Mouse (Mus musculus): ENCODE measurements around the gene Fam83e. TPM values are rescaled to one million over a fixed set of nuclear protein-coding genes. Genes with fewer than 3 reads are reported as not detected.
A peak's percentile ranks its signal among the peaks of the same experiment; 100 is the strongest.

Gene Fam83e
- polyA plus RNA-seq, 1 experiment from 2014 or later: 1.1 TPM

DNA sequence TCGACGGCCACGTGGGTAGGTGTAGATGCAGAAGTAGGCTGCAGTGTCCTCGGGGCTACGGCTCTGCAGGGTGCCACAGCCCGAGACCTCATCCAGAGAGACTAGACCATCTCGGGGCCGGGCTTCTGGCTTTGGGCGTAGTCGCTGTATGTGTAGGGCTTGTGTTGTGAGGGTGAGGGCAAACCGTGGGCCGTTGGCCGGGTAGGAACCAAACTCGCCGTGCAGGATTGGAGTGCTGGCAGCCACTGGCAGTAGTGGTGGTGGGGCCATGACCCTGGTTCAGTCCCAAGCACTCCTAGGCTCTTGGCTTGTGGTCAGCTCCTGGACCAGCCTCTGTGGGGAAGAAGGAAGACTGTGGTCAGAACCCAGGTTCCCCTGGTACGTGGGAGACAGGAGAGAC lies 7.6 kb upstream of the Fam83e start:
- 92% methylated on average over 16 of the region's 16 CpGs for WGBS
- no peak overlapping the region for H3K4me2 ChIP-seq (ENCODE audit: low read length)
- H3K27me3 ChIP-seq (replicated peaks; ENCODE audit: control insufficient read depth, insufficient read depth, low read length): no peaks in the 10 kb centered on the region
- H3K9me3 ChIP-seq (ENCODE audit: control insufficient read depth, low read length): no peaks in the 10 kb centered on the region
- no peak for ATAC-seq
- H3K36me3 ChIP-seq (ENCODE audit: control insufficient read depth, insufficient read depth): peaks cover 29% of the 10 kb centered on the region
- no peak overlapping the region for H3K27ac ChIP-seq (ENCODE audit: low read length)
- no peak overlapping the region for H3K4me3 ChIP-seq (replicated peaks; ENCODE audit: low read length)
- no peak overlapping the region for H3K9ac ChIP-seq (replicated peaks; ENCODE audit: low read depth, low read length)
- H3K4me1 ChIP-seq (replicated peaks; ENCODE audit: control insufficient read depth, insufficient read depth, low read length): peaks cover 41% of the 10 kb centered on the region

DNA sequence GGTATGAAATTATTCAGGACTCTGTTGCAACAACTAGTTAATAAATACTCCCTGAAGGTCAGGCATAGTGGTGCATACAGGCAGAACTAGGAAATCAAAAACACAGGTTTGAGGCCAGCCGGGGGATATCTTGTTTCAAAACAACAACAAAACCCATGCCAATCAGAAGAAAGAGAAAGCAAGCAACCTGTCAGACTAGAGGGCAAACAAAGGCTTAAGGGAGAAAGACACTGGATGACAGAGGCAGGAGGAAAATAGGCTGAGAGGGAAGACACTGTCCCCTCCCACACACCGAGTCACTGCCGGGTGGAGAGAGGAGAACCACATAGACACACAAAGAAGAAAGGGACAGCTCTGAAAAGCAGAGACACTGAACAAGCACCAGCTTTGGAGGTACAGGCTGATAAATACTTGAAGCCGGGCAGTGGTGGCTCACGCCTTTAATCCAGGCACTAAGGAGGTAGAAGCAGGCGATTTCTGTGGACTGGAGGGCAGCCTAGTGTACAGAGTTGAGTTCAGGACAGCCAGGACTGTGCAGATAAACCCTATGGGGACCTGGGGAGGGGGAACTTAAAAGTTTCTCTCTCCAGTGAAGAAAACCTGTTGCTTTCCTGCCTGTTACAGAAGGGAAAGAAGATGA lies 7.0 kb upstream of the Fam83e start:
- Histone ChIP-seq H3K27me3 (replicated peaks; ENCODE audit: control insufficient read depth, insufficient read depth, low read length) (no peaks in the 10 kb centered on the region), H3K4me2 (ENCODE audit: low read length) (peak overlapping the region; percentile 75), H3K27ac (ENCODE audit: low read length) (no peak overlapping the region), H3K4me1 (replicated peaks; ENCODE audit: control insufficient read depth, insufficient read depth, low read length) (peaks cover 41% of the 10 kb centered on the region), H3K9ac (replicated peaks; ENCODE audit: low read depth, low read length) (no peak overlapping the region), H3K4me3 (replicated peaks; ENCODE audit: low read length) (peak overlapping the region; percentile 64), H3K36me3 (ENCODE audit: control insufficient read depth, insufficient read depth) (peaks cover 29% of the 10 kb centered on the region), H3K9me3 (ENCODE audit: control insufficient read depth, low read length) (no peaks in the 10 kb centered on the region)
- 89% methylated on average over 6 of the region's 6 CpGs for WGBS
- ATAC-seq: no peak

DNA sequence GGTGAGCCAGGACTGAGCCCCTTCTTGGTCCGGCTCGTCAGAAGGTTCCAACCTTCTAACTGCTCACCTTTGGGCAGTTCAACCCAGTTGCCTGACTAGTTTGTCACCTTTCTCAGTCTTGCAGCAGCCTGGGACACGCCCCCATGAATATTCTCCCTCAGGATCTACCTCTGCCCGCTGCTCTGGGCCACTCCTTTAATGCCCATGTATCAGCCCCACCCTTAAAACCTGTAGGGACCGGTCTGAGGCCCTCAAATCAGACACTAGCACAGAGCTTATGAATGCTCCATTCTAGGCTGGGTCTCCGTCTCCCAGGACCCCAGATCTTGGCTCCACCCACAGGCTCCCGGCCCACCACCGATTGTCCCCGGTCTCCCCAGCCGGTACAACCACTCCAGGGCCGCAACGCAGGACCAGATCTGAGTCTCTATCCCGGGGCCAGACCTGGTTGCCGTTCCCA lies 6.4 kb upstream of the Fam83e start:
- ATAC-seq: peak; percentile 31; the same call in 1 of the 2 replicates

DNA sequence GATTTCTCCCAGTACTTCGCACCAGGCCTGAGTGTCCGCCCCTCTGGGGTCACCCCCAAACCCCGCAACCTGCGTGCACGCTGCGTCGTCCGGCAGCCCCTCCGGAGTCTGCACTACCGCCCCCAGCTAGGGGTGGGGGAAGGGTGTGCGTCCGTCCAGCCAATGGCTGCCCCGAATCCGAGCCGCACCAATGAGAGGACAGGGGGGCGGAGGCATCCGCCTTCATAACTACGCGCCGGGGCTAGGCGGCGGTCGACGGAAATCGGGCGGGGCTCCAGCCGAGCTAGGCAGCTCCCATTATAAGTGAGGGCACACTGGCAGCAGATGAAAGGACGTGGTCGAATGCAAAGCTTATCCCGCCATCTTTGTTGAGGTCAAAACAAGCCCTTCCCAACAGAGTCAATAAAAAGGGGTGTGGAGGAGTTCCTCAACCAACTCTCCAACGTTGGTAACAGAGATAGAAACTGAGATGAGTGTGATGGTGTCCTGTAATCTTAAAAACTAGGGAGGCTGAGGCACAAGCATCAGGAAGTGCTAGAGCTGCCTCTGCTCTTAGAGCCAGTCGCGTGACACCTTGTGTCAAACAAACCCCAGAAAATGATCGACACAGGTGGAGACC lies 5.8 kb upstream of the Fam83e start, which contains the start of gene Rpl18:
Rpl18 (plus strand) TSS at position 368 of the 619 bp plus-strand sequence.
- Histone ChIP-seq H3K4me1 (replicated peaks; ENCODE audit: control insufficient read depth, insufficient read depth, low read length) (peaks cover 43% of the 10 kb centered on the region), H3K27ac (ENCODE audit: low read length) (peak within 1 kb of the TSS; percentile 60), H3K4me3 (replicated peaks; ENCODE audit: low read length) (peak within 1 kb of the TSS; percentile 64), H3K4me2 (ENCODE audit: low read length) (peak within 1 kb of the TSS; percentile 75), H3K36me3 (ENCODE audit: control insufficient read depth, insufficient read depth) (peaks cover 36% of the 10 kb centered on the region), H3K9me3 (ENCODE audit: control insufficient read depth, low read length) (no peaks in the 10 kb centered on the region), H3K27me3 (replicated peaks; ENCODE audit: control insufficient read depth, insufficient read depth, low read length) (no peaks in the 10 kb centered on the region), H3K9ac (replicated peaks; ENCODE audit: low read depth, low read length) (peak within 1 kb of the TSS; percentile 68)
- peak; percentile 94 for ATAC-seq
- WGBS: 8% methylated on average over 33 of the region's 34 CpGs

More for the DNA sequence above, 6.4 kb upstream of the Fam83e start:
- H3K4me2 ChIP-seq (ENCODE audit: low read length): peak overlapping the region; percentile 75
- peaks cover 41% of the 10 kb centered on the region for H3K4me1 ChIP-seq (replicated peaks; ENCODE audit: control insufficient read depth, insufficient read depth, low read length)
- H3K9me3 ChIP-seq (ENCODE audit: control insufficient read depth, low read length): no peaks in the 10 kb centered on the region
- H3K9ac ChIP-seq (replicated peaks; ENCODE audit: low read depth, low read length): peak overlapping the region; percentile 68
- H3K4me3 ChIP-seq (replicated peaks; ENCODE audit: low read length): peak overlapping the region; percentile 64
- H3K27me3 ChIP-seq (replicated peaks; ENCODE audit: control insufficient read depth, insufficient read depth, low read length): no peaks in the 10 kb centered on the region
- WGBS: 9% methylated on average over 14 of the region's 14 CpGs
- H3K27ac ChIP-seq (ENCODE audit: low read length): peak overlapping the region; percentile 28; the same call in 1 of the 2 replicates
- H3K36me3 ChIP-seq (ENCODE audit: control insufficient read depth, insufficient read depth): peaks cover 33% of the 10 kb centered on the region

DNA sequence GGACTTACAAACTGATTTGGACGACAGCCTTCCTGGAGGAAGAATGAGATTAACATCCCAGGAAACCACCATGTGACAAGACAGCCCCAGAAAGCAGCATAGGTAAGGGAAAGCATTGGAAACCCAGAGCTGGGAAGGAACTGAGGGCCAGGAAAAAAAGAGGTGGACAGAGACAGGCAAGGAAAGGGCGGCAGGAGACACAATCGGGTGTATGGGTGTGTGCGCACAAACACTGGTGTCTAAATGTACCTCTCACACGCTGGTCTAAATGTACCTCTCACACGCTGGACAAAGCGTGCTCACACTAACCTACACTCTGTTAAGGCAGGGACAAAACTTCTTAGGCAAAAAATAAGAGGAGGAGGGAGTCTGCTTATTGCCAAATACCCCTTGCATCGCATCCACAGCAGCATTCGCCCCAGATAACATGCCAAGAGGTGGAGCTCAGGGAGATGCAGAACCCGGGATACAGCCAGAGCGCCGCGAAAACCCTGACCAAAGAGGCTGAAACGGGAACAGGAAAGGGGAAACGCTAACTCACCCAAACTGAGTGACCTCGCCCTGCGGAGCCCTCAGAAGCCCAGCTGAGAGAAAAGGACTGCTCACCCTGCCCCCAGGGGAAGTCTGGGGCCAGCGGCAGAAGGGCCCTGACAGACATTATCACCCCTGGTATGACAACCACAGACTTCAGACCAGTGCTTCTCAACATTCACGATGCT lies 5.1 kb upstream of the Fam83e start:
- H3K9ac ChIP-seq (replicated peaks; ENCODE audit: low read depth, low read length): peak overlapping the region; percentile 14; the same call in 1 of the 2 replicates
- peak overlapping the region; percentile 75 for H3K4me2 ChIP-seq (ENCODE audit: low read length)
- H3K27ac ChIP-seq (ENCODE audit: low read length): peak overlapping the region; percentile 60
- H3K4me3 ChIP-seq (replicated peaks; ENCODE audit: low read length): peak overlapping the region; percentile 64
- 83% methylated on average over 19 of the region's 19 CpGs for WGBS
- no peaks in the 10 kb centered on the region for H3K9me3 ChIP-seq (ENCODE audit: control insufficient read depth, low read length)
- H3K36me3 ChIP-seq (ENCODE audit: control insufficient read depth, insufficient read depth): peaks cover 31% of the 10 kb centered on the region
- H3K4me1 ChIP-seq (replicated peaks; ENCODE audit: control insufficient read depth, insufficient read depth, low read length): peaks cover 43% of the 10 kb centered on the region
- no peaks in the 10 kb centered on the region for H3K27me3 ChIP-seq (replicated peaks; ENCODE audit: control insufficient read depth, insufficient read depth, low read length)
- no peak for ATAC-seq

DNA sequence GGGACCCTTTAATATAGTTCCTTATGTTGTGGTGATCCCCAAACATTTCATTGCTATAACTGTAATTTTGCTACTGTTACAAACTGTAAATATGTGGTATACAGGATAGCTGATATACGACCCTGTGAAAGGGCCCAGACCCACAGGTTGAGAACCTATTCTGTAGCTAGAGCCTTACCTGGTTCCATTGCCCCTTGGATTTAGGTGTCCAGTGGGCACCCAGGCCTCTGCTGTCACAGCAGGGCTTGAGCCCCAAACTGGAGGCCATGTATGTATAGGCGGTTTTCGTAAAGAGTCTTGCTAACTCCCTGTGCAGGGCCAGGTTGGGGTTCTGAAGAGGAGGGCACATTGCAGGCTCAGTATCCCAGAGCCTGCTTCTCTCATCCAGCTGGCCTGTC lies 4.6 kb upstream of the Fam83e start:
- H3K9me3 ChIP-seq (ENCODE audit: control insufficient read depth, low read length): no peaks in the 10 kb centered on the region
- peak overlapping the region; percentile 68 for H3K4me2 ChIP-seq (ENCODE audit: low read length)
- H3K4me1 ChIP-seq (replicated peaks; ENCODE audit: control insufficient read depth, insufficient read depth, low read length): peaks cover 43% of the 10 kb centered on the region
- H3K9ac ChIP-seq (replicated peaks; ENCODE audit: low read depth, low read length): no peak overlapping the region
- H3K36me3 ChIP-seq (ENCODE audit: control insufficient read depth, insufficient read depth): peaks cover 31% of the 10 kb centered on the region
- 94% methylated on average over 3 of the region's 3 CpGs for WGBS
- H3K4me3 ChIP-seq (replicated peaks; ENCODE audit: low read length): peak overlapping the region; percentile 9; the same call in 1 of the 2 replicates
- no peaks in the 10 kb centered on the region for H3K27me3 ChIP-seq (replicated peaks; ENCODE audit: control insufficient read depth, insufficient read depth, low read length)
- no peak for ATAC-seq
- no peak overlapping the region for H3K27ac ChIP-seq (ENCODE audit: low read length)

DNA sequence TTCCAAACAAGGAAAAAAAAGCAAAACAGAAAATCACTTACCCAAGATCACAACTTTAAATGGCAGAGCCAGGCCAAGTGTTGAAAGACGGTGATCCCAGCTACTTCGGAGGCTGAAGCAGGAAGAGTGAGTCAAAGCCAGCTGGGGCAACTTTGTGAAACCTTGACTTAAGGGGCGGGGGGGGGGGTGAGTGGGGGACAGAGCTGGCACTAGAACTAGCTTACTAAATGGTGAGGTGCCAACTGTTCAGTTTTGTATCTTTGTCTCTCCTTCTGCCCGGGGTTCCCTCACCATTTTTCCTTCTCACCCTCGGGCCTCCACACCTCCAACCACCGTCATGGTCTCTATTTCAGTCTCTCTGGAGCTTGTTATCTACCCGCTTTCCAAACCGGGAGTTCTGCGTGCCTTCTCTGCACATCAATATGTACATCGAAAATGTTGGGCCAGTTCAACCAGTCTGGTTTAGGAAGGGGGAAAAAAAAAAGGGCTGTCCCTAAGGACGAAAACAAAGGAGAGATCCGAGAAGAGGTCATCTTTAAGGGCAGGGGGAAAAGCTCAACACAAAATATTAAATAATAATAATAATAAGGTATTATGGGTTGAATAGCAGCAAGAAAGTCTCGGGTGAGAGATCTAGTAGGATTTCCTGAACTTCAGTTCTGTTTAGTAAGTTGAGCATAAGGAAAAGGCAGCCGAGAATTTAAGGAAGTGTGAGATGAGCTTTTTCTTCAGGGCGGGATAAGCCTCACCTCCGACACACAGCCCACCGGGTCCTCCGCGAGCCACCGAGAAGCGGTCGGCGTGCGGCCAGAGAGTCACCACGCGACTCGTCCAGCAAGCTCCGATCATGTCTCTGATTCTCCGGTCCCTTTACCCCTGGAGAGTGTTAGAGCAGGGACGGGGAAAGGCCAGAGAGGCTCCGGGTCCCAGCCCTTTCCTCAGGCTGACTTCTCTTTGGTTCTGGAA lies 3.8 kb upstream of the Fam83e start:
- H3K27ac ChIP-seq (ENCODE audit: low read length): peak overlapping the region; percentile 86
- H3K27me3 ChIP-seq (replicated peaks; ENCODE audit: control insufficient read depth, insufficient read depth, low read length): no peaks in the 10 kb centered on the region
- peak overlapping the region; percentile 85 for H3K9ac ChIP-seq (replicated peaks; ENCODE audit: low read depth, low read length)
- peak overlapping the region; percentile 68 for H3K4me2 ChIP-seq (ENCODE audit: low read length)
- peaks cover 24% of the 10 kb centered on the region for H3K36me3 ChIP-seq (ENCODE audit: control insufficient read depth, insufficient read depth)
- ATAC-seq: 0 out of 2 replicates have a peak, but pooled peaks have one; percentile 3
- H3K9me3 ChIP-seq (ENCODE audit: control insufficient read depth, low read length): no peaks in the 10 kb centered on the region
- peak overlapping the region; percentile 63 for H3K4me3 ChIP-seq (replicated peaks; ENCODE audit: low read length)
- H3K4me1 ChIP-seq (replicated peaks; ENCODE audit: control insufficient read depth, insufficient read depth, low read length): peaks cover 43% of the 10 kb centered on the region
- WGBS: 9% methylated on average over 31 of the region's 31 CpGs

DNA sequence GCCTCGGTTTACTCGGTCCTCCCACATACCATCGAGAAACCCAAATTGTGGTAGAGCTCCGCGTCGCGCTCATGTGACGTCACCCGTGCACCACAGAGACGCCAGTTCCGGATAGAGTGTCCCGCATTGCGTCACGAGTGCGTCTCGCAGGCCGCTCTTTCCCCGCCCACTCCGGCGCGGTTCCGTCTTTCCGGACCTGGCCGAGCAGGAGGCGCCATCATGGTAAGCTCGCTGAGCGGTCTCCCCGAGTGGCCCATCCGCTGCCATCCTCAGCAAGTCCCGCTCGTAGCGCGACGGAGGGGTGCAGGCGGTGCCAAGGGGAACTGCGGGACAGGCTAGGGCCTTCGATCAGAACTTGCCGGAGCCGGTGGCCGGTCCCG lies 3.1 kb upstream of the Fam83e start, which contains the start of gene Sphk2:
Sphk2 (minus strand) TSS at position 85 of the 380 bp plus-strand sequence.
- peaks cover 43% of the 10 kb centered on the region for H3K4me1 ChIP-seq (replicated peaks; ENCODE audit: control insufficient read depth, insufficient read depth, low read length)
- under 1% methylated on average over 40 of the region's 41 CpGs for WGBS
- peak within 1 kb of the TSS; percentile 86 for H3K4me2 ChIP-seq (ENCODE audit: low read length)

More for the DNA sequence above, 3.1 kb upstream of the Fam83e start, which contains the start of gene Sphk2:
- H3K27ac ChIP-seq (ENCODE audit: low read length): peak within 1 kb of the TSS; percentile 92
- H3K36me3 ChIP-seq (ENCODE audit: control insufficient read depth, insufficient read depth): peaks cover 21% of the 10 kb centered on the region
- peak; percentile 75 for ATAC-seq
- H3K4me3 ChIP-seq (replicated peaks; ENCODE audit: low read length): peak within 1 kb of the TSS; percentile 63
- H3K9me3 ChIP-seq (ENCODE audit: control insufficient read depth, low read length): no peaks in the 10 kb centered on the region
- H3K27me3 ChIP-seq (replicated peaks; ENCODE audit: control insufficient read depth, insufficient read depth, low read length): no peaks in the 10 kb centered on the region
- peak within 1 kb of the TSS; percentile 85 for H3K9ac ChIP-seq (replicated peaks; ENCODE audit: low read depth, low read length)
